Mouse (Mus musculus) CH12.LX (cell line): ENCODE results near the gene Pfpl. TPM values are rescaled to one million over a fixed set of nuclear protein-coding genes. Genes with fewer than 3 reads are reported as not detected.

ENCODE experiments used
- DNase-seq: peaks from one replicate; pipeline ENCODE4 v3.0.0-alpha.2; 2013; ENCODE audit errors: extremely low read depth
- H3K27ac ChIP-seq: 2 replicates; pipeline ENCODE4 v1.5.1; 2012; ENCODE audit warnings: low read depth, mild to moderate bottlenecking, control low read depth, moderate library complexity; ENCODE audit not compliant: insufficient read depth
- H3K27me3 ChIP-seq: replicated peaks from 2 replicates; pipeline ENCODE3; 2012; ENCODE audit warnings: inconsistent platforms
- H3K36me3 ChIP-seq, 2 experiments: replicated peaks in 1 of 2; 2 replicates each; pipeline versions ENCODE3 to v1.6.1; 2012; ENCODE audit warnings: inconsistent platforms in 1 of 2, low read length in 1 of 2, mild to moderate bottlenecking in 1 of 2, mixed read lengths in 1 of 2, moderate library complexity in 1 of 2; ENCODE audit not compliant: control insufficient read depth in 1 of 2, insufficient read depth in 1 of 2
- H3K4me1 ChIP-seq, 2 experiments: 2 replicates each; pipeline ENCODE4 v1.6.1; 2012; ENCODE audit warnings: inconsistent platforms in 1 of 2, moderate library complexity in 1 of 2; ENCODE audit not compliant: insufficient read depth in 2 of 2, control insufficient read depth in 1 of 2
- H3K4me2 ChIP-seq: 2 replicates; pipeline ENCODE4 v1.6.1; 2012; ENCODE audit warnings: low read depth, mild to moderate bottlenecking, control low read depth; ENCODE audit not compliant: poor library complexity, insufficient read depth, severe bottlenecking
- H3K4me3 ChIP-seq, 3 experiments: fragments of 150-350 bp in 1 of 3; sonication (generic) in 1 of 3; replicated peaks in 1 of 3; 2 replicates each; pipeline versions ENCODE3 to v1.5.1; 2011 to 2012; ENCODE audit warnings: low read depth in 2 of 3, low read length in 2 of 3, mild to moderate bottlenecking in 2 of 3, moderate library complexity in 2 of 3, control low read depth in 1 of 3, improper control_type of control experiment in 1 of 3, inconsistent platforms in 1 of 3, mixed read lengths in 1 of 3; ENCODE audit not compliant: poor library complexity in 1 of 3
- H3K79me2 ChIP-seq: replicated peaks from 2 replicates; pipeline ENCODE4 v1.6.1; 2012; ENCODE audit warnings: mild to moderate bottlenecking, moderate library complexity; ENCODE audit not compliant: control insufficient read depth, poor library complexity, insufficient read depth, severe bottlenecking; ENCODE audit errors: extremely low read depth
- H3K9ac ChIP-seq: 2 replicates; pipeline ENCODE4 v1.6.1; 2012; ENCODE audit warnings: low read depth, mild to moderate bottlenecking, control low read depth, moderate library complexity; ENCODE audit not compliant: insufficient read depth
- H3K9me3 ChIP-seq: replicated peaks from 2 replicates; pipeline ENCODE3; 2012; ENCODE audit warnings: low read length, inconsistent platforms, mixed read lengths
- BHLHE40 ChIP-seq: IDR thresholded peaks from 2 replicates; pipeline ENCODE4 v1.6.1; 2011; ENCODE audit warnings: mild to moderate bottlenecking, low read depth, low read length, improper control_type of control experiment
- CHD1 ChIP-seq: IDR thresholded peaks from 2 replicates; pipeline ENCODE4 v1.6.1; 2012; ENCODE audit warnings: low read depth, low read length, improper control_type of control experiment, inconsistent platforms
- CHD2 ChIP-seq: IDR thresholded peaks from 2 replicates; pipeline ENCODE4 v1.6.1; 2011; ENCODE audit warnings: low read length, improper control_type of control experiment
- E2F4 ChIP-seq: IDR thresholded peaks from 2 replicates; pipeline ENCODE4 v1.6.1; 2011; ENCODE audit warnings: low read depth, low read length, improper control_type of control experiment; ENCODE audit not compliant: insufficient replicate concordance
- EP300 ChIP-seq: IDR thresholded peaks from 2 replicates; pipeline ENCODE4 v1.6.1; 2011; ENCODE audit warnings: low read length, improper control_type of control experiment
- JUN ChIP-seq: IDR thresholded peaks from 2 replicates; pipeline ENCODE4 v1.6.1; 2011; ENCODE audit warnings: low read depth, mild to moderate bottlenecking, low read length, improper control_type of control experiment, moderate library complexity; ENCODE audit not compliant: insufficient read depth
- JUND ChIP-seq: conservative IDR thresholded peaks from 2 replicates; pipeline ENCODE4 v1.6.1; 2011; ENCODE audit warnings: low read depth, low read length, improper control_type of control experiment
- MAFK ChIP-seq: IDR thresholded peaks from 2 replicates; pipeline ENCODE4 v1.6.1; 2011; ENCODE audit warnings: low read length, improper control_type of control experiment; ENCODE audit not compliant: insufficient replicate concordance
- MEF2A ChIP-seq: IDR thresholded peaks from 2 replicates; pipeline ENCODE4 v1.6.1; 2014; ENCODE audit warnings: low read depth, mild to moderate bottlenecking, inconsistent platforms, low read length, improper control_type of control experiment, borderline replicate concordance
- MYC ChIP-seq: IDR thresholded peaks from 2 replicates; pipeline ENCODE4 v1.6.1; 2011; ENCODE audit warnings: low read depth, mild to moderate bottlenecking, improper control_type of control experiment, low read length
- NRF1 ChIP-seq: IDR thresholded peaks from 2 replicates; pipeline ENCODE4 v1.6.1; 2014; ENCODE audit warnings: low read depth, mild to moderate bottlenecking, inconsistent platforms, low read length, improper control_type of control experiment, moderate library complexity
- PAX5 ChIP-seq: IDR thresholded peaks from 2 replicates; pipeline ENCODE4 v1.6.1; 2012; ENCODE audit warnings: low read length, inconsistent platforms, mixed read lengths
- POLR2AphosphoS2 ChIP-seq: IDR thresholded peaks from 2 replicates; pipeline ENCODE4 v1.6.1; 2011; ENCODE audit warnings: low read depth, low read length, improper control_type of control experiment
- SMC3 ChIP-seq: IDR thresholded peaks from 2 replicates; pipeline ENCODE4 v1.6.1; 2011; ENCODE audit warnings: low read depth, low read length, improper control_type of control experiment
- USF1 ChIP-seq: IDR thresholded peaks from 2 replicates; pipeline ENCODE4 v1.6.1; 2014; ENCODE audit warnings: low read depth, mild to moderate bottlenecking, inconsistent platforms, low read length, improper control_type of control experiment
- USF2 ChIP-seq: conservative IDR thresholded peaks from 2 replicates; pipeline ENCODE4 v1.6.1; 2011; ENCODE audit warnings: low read depth, low read length, improper control_type of control experiment
- ZC3H11A ChIP-seq: IDR thresholded peaks from 2 replicates; pipeline ENCODE4 v1.6.1; 2012; ENCODE audit warnings: low read depth, mild to moderate bottlenecking, inconsistent platforms, low read length, improper control_type of control experiment
- ZKSCAN1 ChIP-seq: IDR thresholded peaks from 2 replicates; pipeline ENCODE4 v1.6.1; 2012; ENCODE audit warnings: low read depth, inconsistent platforms, low read length, improper control_type of control experiment, borderline replicate concordance
- dilution Hi-C: fragments of 300-500 bp; cut with MboI; formaldehyde crosslinking; loops from 2 replicates; pipeline ENCODE4 v1.14.3; 2020; ENCODE audit warnings: low sequenced_read_pairs; ENCODE audit not compliant: extremely low pct_unique_long_range_greater_than_20kb, extremely low pct_ligation_motif_present
- in situ Hi-C: fragments of 300-500 bp; cut with MboI; formaldehyde crosslinking; loops from 3 replicates; pipeline ENCODE4 v1.14.3; 2019; ENCODE audit warnings: low sequenced_read_pairs, low pct_ligation_motif_present, low pct_unique_long_range_greater_than_20kb, mixed read lengths
- polyA plus RNA-seq: library from polyadenylated mRNA; unstranded; fragments of >175 nt; gene quantifications from 2 replicates; pipeline ENCODE4 v1.2.1, GENCODE M21; 2012; ENCODE audit warnings: low read depth; ENCODE audit not compliant: insufficient read length
- total RNA-seq, 2 experiments: library from RNA; depleted of rRNA; stranded (reverse); fragments of 300-350 nt in 1 of 2; fragments of >200 nt in 1 of 2; gene quantifications; 2 replicates each; pipeline ENCODE4 v1.2.3; 2012 to 2014

Gene Pfpl
- total and polyA plus RNA-seq, 3 experiments = not detected

DNA sequence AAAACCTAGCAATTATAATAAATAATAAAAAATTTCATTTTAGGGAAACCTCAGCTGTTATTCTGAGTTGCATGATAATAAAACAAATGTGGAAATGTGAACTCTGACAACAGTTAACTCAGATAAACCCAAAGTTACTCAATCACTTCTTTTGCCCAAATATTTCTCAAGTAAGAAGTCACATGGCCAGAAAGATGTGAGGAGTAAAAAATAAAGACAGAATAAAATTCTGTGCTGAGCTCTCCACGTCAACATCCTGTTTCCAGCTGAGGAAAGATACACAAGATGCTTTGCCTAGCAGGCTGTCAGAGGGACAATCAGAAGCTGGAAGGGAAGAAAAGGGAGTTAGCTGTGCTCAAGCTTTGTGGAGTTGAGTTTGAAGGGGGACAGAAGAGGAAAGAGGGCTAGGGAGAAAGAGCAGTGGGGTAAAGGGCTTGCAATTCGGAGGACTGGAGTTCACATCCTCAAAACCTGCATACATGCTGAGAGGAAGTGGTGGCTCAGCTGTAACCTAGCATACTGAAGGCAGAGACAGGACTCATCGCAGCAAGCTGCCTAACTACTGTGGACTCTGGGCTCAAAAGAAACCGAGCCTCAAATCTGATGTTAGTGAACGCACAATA, 12.5 kb downstream of the Pfpl start:
- peak; percentile 23 for DNase-seq
- dilution Hi-C loops = no loop called here
- in situ Hi-C loops = no loop called here
- H3K4me3 ChIP-seq = no peak overlapping the region
- no peak for TF ChIP-seq SMC3
- TF ChIP-seq, all 38 proteins: peak for 0
- peaks cover 21 to 42% of the 10 kb centered on the region in 2 experiments for H3K4me1 ChIP-seq
- no peak overlapping the region for H3K27ac ChIP-seq
- no peaks in the 10 kb centered on the region for H3K36me3 ChIP-seq
- no peaks in the 10 kb centered on the region for H3K79me2 ChIP-seq
- H3K27me3 ChIP-seq = no peaks in the 10 kb centered on the region
- H3K4me2 ChIP-seq = no peak overlapping the region
- no peak overlapping the region for H3K9ac ChIP-seq
- no peaks in the 10 kb centered on the region for H3K9me3 ChIP-seq

DNA sequence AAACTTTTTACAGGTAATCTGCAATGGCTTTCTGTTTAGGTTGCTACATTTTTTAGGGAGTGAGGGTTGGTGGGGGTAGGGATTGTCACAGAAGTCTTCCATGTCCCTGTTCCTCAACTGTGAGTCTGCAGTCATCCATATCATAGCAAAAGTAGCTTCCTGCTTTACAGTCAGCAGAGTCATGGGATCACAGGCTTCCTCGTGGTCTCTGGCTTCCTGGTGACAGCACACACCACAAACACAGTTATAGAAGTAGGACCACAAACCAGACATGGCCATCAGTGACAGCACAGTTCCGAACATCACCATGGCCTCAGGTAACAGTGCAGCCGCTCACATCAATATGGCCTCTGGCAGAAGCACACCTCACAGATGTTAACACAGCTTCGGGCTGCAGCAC, 14.9 kb downstream of the Pfpl start:
- H3K79me2 ChIP-seq = no peaks in the 10 kb centered on the region
- no peak overlapping the region for H3K4me2 ChIP-seq
- H3K36me3 ChIP-seq = no peaks in the 10 kb centered on the region
- no peaks in the 10 kb centered on the region for H3K27me3 ChIP-seq
- dilution Hi-C loops = no loop called here
- H3K27ac ChIP-seq = no peak overlapping the region
- in situ Hi-C loops = no loop called here
- no peaks in the 10 kb centered on the region for H3K9me3 ChIP-seq
- H3K9ac ChIP-seq = no peak overlapping the region
- no peak overlapping the region for H3K4me3 ChIP-seq
- peaks cover 9 to 28% of the 10 kb centered on the region in 2 experiments; a peak in 3 of 4 replicates for H3K4me1 ChIP-seq
- no peak for DNase-seq
- TF ChIP-seq MEF2A = no peak
- no peak for TF ChIP-seq E2F4
- no peak for TF ChIP-seq MAFK
- TF ChIP-seq POLR2AphosphoS2 = no peak
- TF ChIP-seq BHLHE40 = no peak
- TF ChIP-seq ZC3H11A = no peak
- TF ChIP-seq SMC3 = no peak
- TF ChIP-seq ZKSCAN1 = no peak
- no peak for TF ChIP-seq EP300
- TF ChIP-seq CHD2 = no peak
- no peak for TF ChIP-seq JUN
- TF ChIP-seq PAX5 = no peak
- no peak for TF ChIP-seq NRF1
- TF ChIP-seq CHD1 = no peak
- TF ChIP-seq MYC = no peak
- no peak for TF ChIP-seq JUND
- no peak for TF ChIP-seq USF2
- TF ChIP-seq USF1 = no peak
